In the genomic region with DNA sequence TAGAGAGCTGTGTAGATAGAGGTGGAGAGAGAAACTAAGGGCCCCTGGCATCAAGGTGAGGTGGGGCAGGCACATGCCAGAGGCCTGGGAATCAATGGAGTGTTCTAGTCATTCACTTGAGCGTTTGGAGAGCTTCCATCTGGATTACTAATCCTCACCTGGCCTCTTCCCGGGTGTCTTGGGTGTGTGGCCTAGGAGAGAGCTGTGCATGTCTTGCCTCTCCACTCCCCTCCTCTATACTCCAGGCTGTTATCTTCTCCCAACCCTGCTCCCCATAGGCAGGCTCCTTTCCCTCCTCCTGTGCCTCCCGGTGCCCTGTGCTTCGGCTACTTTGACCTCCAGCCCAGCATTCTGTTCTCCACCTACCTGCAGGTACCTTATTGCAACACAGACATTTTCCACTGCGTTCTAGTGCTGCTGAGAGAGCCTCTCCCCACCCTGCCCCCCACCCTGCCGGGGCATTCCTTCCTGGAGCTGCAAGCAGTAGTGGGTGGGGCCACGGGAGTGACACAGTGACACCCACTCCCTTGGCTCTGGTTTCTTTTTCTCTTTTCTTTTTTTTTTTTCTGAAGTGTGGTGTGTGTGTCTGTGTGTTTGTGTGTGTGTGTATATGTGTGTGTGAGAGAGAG, we compare ENCODE assay signal across 10 mouse cellular contexts. TPM values are rescaled to one million over a fixed set of nuclear protein-coding genes. Genes with fewer than 3 reads are reported as not detected.
DNase-seq lines count a peak whose midpoint lies in the region; ATAC-seq and TF ChIP-seq lines count a peak whose summit lies in the region.
"Had no signal": no experiment of that assay in that cellular context is flagged by ENCODE, and none has a peak within 500 bp of the region (broad histone marks: within the 10 kb centered on the region; RNA-seq: fewer than 3 reads in every experiment).

No protein-coding gene starts in this region.

- ATAC-seq in heart, embryonic 12.5 days (ENCODE audit: insufficient number of reproducible peaks, low FRiP score) = peak; percentile 63; the same call in 1 of the 2 replicates
- ATAC-seq in midbrain, postnatal 0 days (ENCODE audit: low FRiP score) = no peak

- 8% methylated on average over 7 of the region's 7 CpGs for WGBS in heart, embryonic 12.5 days
- WGBS in limb, embryonic 10.5 days = 34% methylated on average over 7 of the region's 7 CpGs
- WGBS in midbrain, postnatal 0 days = 59% methylated on average over 7 of the region's 7 CpGs

- H3K4me3 ChIP-seq in heart, embryonic 12.5 days = no peak overlapping the region
- H3K4me3 ChIP-seq in limb, embryonic 10.5 days = no peak overlapping the region
- no peak overlapping the region for H3K4me3 ChIP-seq in midbrain, postnatal 0 days (ENCODE audit: low read depth, low read length)
- no peak overlapping the region for H3K4me3 ChIP-seq in gastrocnemius, adult 2 months
- H3K4me3 ChIP-seq: embryonic facial prominence, embryonic 13.5 days had no signal

- no peaks in the 10 kb centered on the region for H3K36me3 ChIP-seq in heart, embryonic 12.5 days
- no peaks in the 10 kb centered on the region for H3K36me3 ChIP-seq in limb, embryonic 10.5 days
- no peaks in the 10 kb centered on the region for H3K36me3 ChIP-seq in midbrain, postnatal 0 days (ENCODE audit: insufficient read depth, low read length)
- H3K36me3 ChIP-seq: embryonic facial prominence, embryonic 13.5 days had no signal

- no peak for DNase-seq in heart, adult 11 months
- DNase-seq in R1 (ENCODE audit: low read depth, low spot score) (peak; percentile 86), MN1 (ENCODE audit: low spot score) (no peak)
- DNase-seq in limb, embryonic 10.5 days (ENCODE audit: low spot score) = no peak
- DNase-seq in lung, postnatal 25 days (ENCODE audit: low spot score) = peak; percentile 76
- DNase-seq in midbrain, postnatal 0 days (ENCODE audit: low spot score) = no peak
- DNase-seq in gastrocnemius, adult 2 months = no peak
- DNase-seq: heart, postnatal 4 days had no signal

- intact Hi-C loops in gastrocnemius, adult 2 months (cut with DNase I) = no loop called here

- no peaks in the 10 kb centered on the region for H3K27me3 ChIP-seq in heart, embryonic 12.5 days (replicated peaks)
- H3K27me3 ChIP-seq in limb, embryonic 10.5 days (ENCODE audit: low read depth, poor library complexity, severe bottlenecking) = no peaks in the 10 kb centered on the region
- no peaks in the 10 kb centered on the region for H3K27me3 ChIP-seq in midbrain, postnatal 0 days (ENCODE audit: insufficient read depth, low read length)
- H3K27me3 ChIP-seq: embryonic facial prominence, embryonic 13.5 days had no signal

- H3K4me2 ChIP-seq in heart, embryonic 12.5 days = peak overlapping the region; percentile 29
- no peak overlapping the region for H3K4me2 ChIP-seq in midbrain, postnatal 0 days (ENCODE audit: low read depth, low read length, poor library complexity, severe bottlenecking)
- H3K4me2 ChIP-seq: embryonic facial prominence, embryonic 13.5 days had no signal

- H3K9me3 ChIP-seq in heart, embryonic 12.5 days (replicated peaks) = no peaks in the 10 kb centered on the region
- H3K9me3 ChIP-seq in limb, embryonic 10.5 days (replicated peaks) = no peaks in the 10 kb centered on the region
- H3K9me3 ChIP-seq in midbrain, postnatal 0 days (ENCODE audit: low read length) = no peaks in the 10 kb centered on the region
- H3K9me3 ChIP-seq: embryonic facial prominence, embryonic 13.5 days had no signal

- no peak for TF ChIP-seq CTCF in midbrain, postnatal 0 days (IDR thresholded peaks at IDR 0.05)
- no peak for TF ChIP-seq CTCF in gastrocnemius, adult 2 months (IDR thresholded peaks at IDR 0.05)

- peaks cover 29% of the 10 kb centered on the region for H3K4me1 ChIP-seq in heart, embryonic 12.5 days (replicated peaks)
- peaks cover 17% of the 10 kb centered on the region for H3K4me1 ChIP-seq in limb, embryonic 10.5 days
- H3K4me1 ChIP-seq in midbrain, postnatal 0 days (ENCODE audit: insufficient read depth, low read length) = no peaks in the 10 kb centered on the region

- H3K27ac ChIP-seq in heart, embryonic 12.5 days (ENCODE audit: poor library complexity, severe bottlenecking) = peak overlapping the region; percentile 43; the same call in 1 of the 2 replicates
- peak overlapping the region; percentile 42; the same call in 1 of the 2 replicates for H3K27ac ChIP-seq in limb, embryonic 10.5 days
- no peak overlapping the region for H3K27ac ChIP-seq in midbrain, postnatal 0 days (ENCODE audit: low read depth, low read length)
- no peak overlapping the region for H3K27ac ChIP-seq in gastrocnemius, adult 2 months
- H3K27ac ChIP-seq: embryonic facial prominence, embryonic 13.5 days had no signal

- no peak overlapping the region for H3K9ac ChIP-seq in heart, embryonic 12.5 days
- no peak overlapping the region for H3K9ac ChIP-seq in midbrain, postnatal 0 days (replicated peaks; ENCODE audit: low read length, poor library complexity, severe bottlenecking)
- H3K9ac ChIP-seq: embryonic facial prominence, embryonic 13.5 days had no signal

RNA-seq across cellular contexts. Expression of gene Tmem37, which starts 9.2 kb away (rescaled TPM):
- polyA plus RNA-seq in heart, embryonic 12.5 days (2016; fragmentation: Nextera tagmentation; extraction: Ambion mirVana) = 14.3 and 15.0 TPM in 2 replicates
- polyA plus RNA-seq in limb, embryonic 10.5 days (2016; fragmentation: Nextera tagmentation; extraction: Ambion mirVana) = 3.2 and 3.5 TPM in 2 replicates
- 2.7 and 4.0 TPM in 2 replicates for total RNA-seq in midbrain, postnatal 0 days (2014; rRNA removed)
- 6.9 and 7.5 TPM in 2 replicates for polyA plus RNA-seq in midbrain, postnatal 0 days (2015; fragmentation: Nextera tagmentation; extraction: Ambion mirVana)
- total RNA-seq in gastrocnemius, adult 2 months (2021) = 10 to 100 TPM in 1 of 2 experiments, 1 to 10 TPM in 1; 9.3 to 12.8 TPM

RNA-seq across cellular contexts. Expression of gene Dbi, which starts 37.8 kb away (rescaled TPM):
- polyA plus RNA-seq in heart, embryonic 12.5 days (2016; fragmentation: Nextera tagmentation; extraction: Ambion mirVana) = 655 and 695 TPM in 2 replicates
- polyA plus RNA-seq in limb, embryonic 10.5 days (2016; fragmentation: Nextera tagmentation; extraction: Ambion mirVana) = 670 and 699 TPM in 2 replicates
- 515 and 540 TPM in 2 replicates for total RNA-seq in midbrain, postnatal 0 days (2014; rRNA removed)
- polyA plus RNA-seq in midbrain, postnatal 0 days (2015; fragmentation: Nextera tagmentation; extraction: Ambion mirVana) = 1,809 and 1,897 TPM in 2 replicates
- total RNA-seq in gastrocnemius, adult 2 months (2021) = 100 to 1,000 TPM; 109 to 173 TPM

RNA-seq across cellular contexts. Expression of gene 3110009E18Rik, which starts 37.9 kb away (rescaled TPM):
- 11.8 and 14.1 TPM in 2 replicates for polyA plus RNA-seq in heart, embryonic 12.5 days (2016; fragmentation: Nextera tagmentation; extraction: Ambion mirVana)
- 14.7 and 19.3 TPM in 2 replicates for polyA plus RNA-seq in limb, embryonic 10.5 days (2016; fragmentation: Nextera tagmentation; extraction: Ambion mirVana)
- total RNA-seq in midbrain, postnatal 0 days (2014; rRNA removed) = 0.77 and 1.9 TPM in 2 replicates
- polyA plus RNA-seq in midbrain, postnatal 0 days (2015; fragmentation: Nextera tagmentation; extraction: Ambion mirVana) = 11.4 and 15.7 TPM in 2 replicates
- 1 to 10 TPM; 3.3 to 6.6 TPM for total RNA-seq in gastrocnemius, adult 2 months (2021)

Comparison
In these comparisons a context has a peak if more than half of its experiments do, and no peak if none do; other contexts are left out.
1. H3K27ac ChIP-seq: peak in heart, embryonic 12.5 days (single experiment) and limb, embryonic 10.5 days (single experiment); none in midbrain, postnatal 0 days (single experiment) and gastrocnemius, adult 2 months (single experiment).
2. DNase-seq: peak in R1 (single experiment) and lung, postnatal 25 days (single experiment); none in heart, adult 11 months (single experiment), limb, embryonic 10.5 days (single experiment), MN1 (single experiment), midbrain, postnatal 0 days (single experiment) and gastrocnemius, adult 2 months (single experiment).